Mouse (Mus musculus) layer of hippocampus, postnatal 36 days (tissue): Measurements from ENCODE around the gene Gnb2. TPM values are rescaled to one million over a fixed set of nuclear protein-coding genes. Genes with fewer than 3 reads are reported as not detected.
A peak's percentile ranks its signal among the peaks of the same experiment; 100 is the strongest.

Experiments used
- DNase-seq, 2 experiments: peaks; one replicate each; pipeline ENCODE4 v3.0.0; 2022
- total RNA-seq, 2 experiments: library from RNA; stranded (reverse); gene quantifications; 2 replicates each; pipeline ENCODE4 v1.2.3; 2021

Gene Gnb2
- total RNA-seq, 2 experiments from 2014 or later = 554 to 565 TPM

- DNase-seq = peak in 1 of 2 experiments; percentile 22
Observed at GRCm38 (mm10) chr5:137539291-137539801, 6.0 kb upstream of the Gnb2 start.

- no peak for DNase-seq
Observed at GRCm38 (mm10) chr5:137537461-137537860, 4.2 kb upstream of the Gnb2 start.

- peak in 1 of 2 experiments; percentile 0 for DNase-seq
Observed at GRCm38 (mm10) chr5:137535318-137535717, 2.0 kb upstream of the Gnb2 start.

- DNase-seq = no peak
Observed at GRCm38 (mm10) chr5:137534762-137535161, 1.5 kb upstream of the Gnb2 start.

GRCm38 (mm10) chr5:137532808-137533116 lies 548 bp downstream of the Gnb2 start:
- DNase-seq = no peak

- DNase-seq = peak in 1 of 2 experiments; percentile 37
Observed at GRCm38 (mm10) chr5:137532131-137532807, 1.0 kb downstream of the Gnb2 start.

GRCm38 (mm10) chr5:137531414-137532130 lies 1.7 kb downstream of the Gnb2 start:
- peak; percentile 48 to 75 for DNase-seq

- peak in 1 of 2 experiments; percentile 66 for DNase-seq
Observed at GRCm38 (mm10) chr5:137530588-137531413, 2.5 kb downstream of the Gnb2 start.

- DNase-seq = no peak
Observed at GRCm38 (mm10) chr5:137530075-137530474, 3.2 kb downstream of the Gnb2 start.

- DNase-seq = no peak
Observed at GRCm38 (mm10) chr5:137529221-137529995, 3.9 kb downstream of the Gnb2 start.

GRCm38 (mm10) chr5:137528247-137528968 lies 4.9 kb downstream of the Gnb2 start:
- DNase-seq = peak in 1 of 2 experiments; percentile 14

- no peak for DNase-seq
Observed at GRCm38 (mm10) chr5:137527413-137527812, 5.9 kb downstream of the Gnb2 start.

GRCm38 (mm10) chr5:137526192-137526936 lies 6.9 kb downstream of the Gnb2 start:
- peak; percentile 43 to 56 for DNase-seq

- no peak for DNase-seq
Observed at GRCm38 (mm10) chr5:137525511-137525910, 7.8 kb downstream of the Gnb2 start.

- no peak for DNase-seq
Observed at GRCm38 (mm10) chr5:137524671-137525070, 8.6 kb downstream of the Gnb2 start.

- DNase-seq = no peak
Observed at GRCm38 (mm10) chr5:137524251-137524515, 9.1 kb downstream of the Gnb2 start.

- no peak for DNase-seq
Observed at GRCm38 (mm10) chr5:137523396-137524250, 9.7 kb downstream of the Gnb2 start.

- no peak for DNase-seq
Observed at GRCm38 (mm10) chr5:137522711-137523110, 10.6 kb downstream of the Gnb2 start.

GRCm38 (mm10) chr5:137521861-137522260 lies 11.4 kb downstream of the Gnb2 start:
- no peak for DNase-seq
